Mouse (Mus musculus): ENCODE data around the gene Fam240a.

DNA sequence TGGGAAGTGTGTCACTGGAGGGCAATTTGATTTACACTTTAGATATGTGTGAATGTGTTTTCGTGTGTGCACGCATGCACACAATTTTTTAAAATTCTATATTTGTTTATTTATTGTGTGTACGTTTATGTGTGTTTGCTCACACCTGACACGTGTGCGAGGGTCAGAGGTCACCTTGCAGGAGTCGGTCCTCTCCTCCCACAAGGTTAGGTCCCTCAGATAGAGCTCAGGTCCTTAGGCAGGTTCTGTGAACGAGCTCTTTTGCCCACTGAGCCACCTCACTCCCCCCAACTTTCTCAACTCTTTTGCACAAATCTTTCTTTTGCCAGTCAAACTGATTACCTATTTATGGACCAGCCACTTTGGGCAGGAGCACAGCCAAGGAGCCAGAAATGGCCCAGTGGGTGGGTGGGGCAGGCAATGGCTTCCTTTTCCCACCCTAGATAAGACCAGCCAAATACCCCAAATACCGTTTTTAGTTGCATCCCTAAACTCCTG is 32.2 kb upstream of the Fam240a start:
- TF ChIP-seq CTCF (IDR thresholded peaks at IDR 0.05; ENCODE audit: extremely low read depth, insufficient read depth, low read length) (no peak), POLR2A (IDR thresholded peaks at IDR 0.05; ENCODE audit: extremely low read depth, insufficient read depth, low read length) (no peak)
